Mouse (Mus musculus): ENCODE data around the gene Tm9sf4.
A peak's percentile ranks its signal among the peaks of the same experiment; 100 is the strongest.

Gene Tm9sf4

DNA sequence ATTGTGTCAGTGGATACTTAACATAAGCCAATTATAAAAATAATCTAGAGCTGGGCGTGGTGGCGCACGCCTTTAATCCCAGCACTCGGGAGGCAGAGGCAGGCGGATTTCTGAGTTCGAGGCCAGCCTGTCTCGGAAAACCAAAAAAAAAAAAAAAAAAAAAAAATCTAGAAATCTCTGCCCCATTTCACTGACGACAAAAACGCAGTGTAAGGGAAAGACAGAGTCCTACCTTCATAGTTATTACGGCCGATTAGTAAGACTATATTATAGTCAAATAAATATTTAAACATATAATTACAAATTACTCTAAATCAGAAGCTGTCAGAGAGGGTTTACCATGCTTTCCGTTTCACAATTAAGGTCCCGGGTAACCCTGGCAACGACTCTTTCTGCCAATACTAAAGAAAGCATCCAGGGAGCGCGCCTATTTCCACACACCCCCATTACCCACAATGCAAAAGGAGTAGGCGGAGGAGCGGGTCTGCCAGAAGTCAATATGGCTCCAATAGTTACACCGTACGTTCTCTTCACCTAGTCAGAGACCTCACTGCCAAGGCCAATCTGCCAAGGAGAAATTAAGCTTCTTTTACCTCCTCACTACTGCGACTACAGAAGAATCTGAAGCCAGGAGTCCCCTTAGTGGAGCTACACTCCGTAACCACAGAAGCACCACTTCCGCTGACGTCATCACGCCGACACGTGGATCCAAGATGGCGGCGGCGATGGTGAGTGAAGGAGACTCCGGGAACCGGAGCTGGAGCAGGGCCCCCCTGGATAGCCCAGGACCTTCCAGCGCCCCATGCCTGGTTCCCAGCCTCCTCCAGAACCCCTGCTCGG, at the start of gene Tm9sf4:
Tm9sf4 (plus strand) TSS at position 460 of the 840 bp plus-strand sequence.
- DNase-seq (ENCODE audit: low spot score) = peak; percentile 92

DNA sequence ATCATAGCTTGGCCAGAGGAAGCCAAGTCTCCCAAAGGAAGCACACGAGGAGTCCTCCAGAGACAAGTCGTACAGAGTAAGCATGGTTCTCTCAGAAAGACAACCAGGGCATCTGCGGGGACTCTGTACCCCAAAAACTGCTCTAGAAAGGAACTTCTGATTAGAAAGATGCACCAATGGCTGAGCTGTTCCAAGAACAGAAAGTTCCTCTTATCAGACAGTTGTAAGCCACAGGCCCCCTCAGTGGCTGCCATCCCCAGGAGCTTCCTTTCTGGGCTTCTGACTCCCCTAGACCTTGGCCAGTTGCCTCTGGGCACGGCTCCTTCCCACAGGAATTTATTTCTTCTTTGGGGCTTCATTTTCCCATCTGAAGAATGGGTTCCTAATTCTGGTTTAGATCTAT, 45.4 kb upstream of the Tm9sf4 start:
- DNase-seq (ENCODE audit: low spot score) = no peak

DNA sequence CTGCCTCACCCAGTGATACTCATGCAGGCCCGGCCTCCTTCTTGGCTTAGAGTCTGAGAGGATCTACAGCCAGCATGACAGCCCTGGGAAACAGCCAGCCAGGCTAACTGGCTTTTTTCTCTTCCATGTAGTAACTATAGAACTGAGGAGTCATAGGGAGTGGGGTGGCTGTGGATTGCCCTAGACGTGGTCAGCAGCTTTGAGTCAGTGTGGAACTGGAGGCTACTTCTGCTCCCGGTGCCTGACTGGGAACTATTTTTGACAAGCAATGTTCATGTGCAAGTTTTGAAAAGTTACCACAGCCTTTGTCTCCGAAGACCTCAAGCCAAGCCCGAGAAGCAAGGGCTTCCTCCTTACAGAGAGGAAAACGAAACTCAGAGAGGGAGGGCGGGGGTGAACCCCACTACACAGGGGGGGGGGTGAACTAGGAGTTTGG, 44.0 kb upstream of the Tm9sf4 start:
- DNase-seq (ENCODE audit: low spot score) = no peak

DNA sequence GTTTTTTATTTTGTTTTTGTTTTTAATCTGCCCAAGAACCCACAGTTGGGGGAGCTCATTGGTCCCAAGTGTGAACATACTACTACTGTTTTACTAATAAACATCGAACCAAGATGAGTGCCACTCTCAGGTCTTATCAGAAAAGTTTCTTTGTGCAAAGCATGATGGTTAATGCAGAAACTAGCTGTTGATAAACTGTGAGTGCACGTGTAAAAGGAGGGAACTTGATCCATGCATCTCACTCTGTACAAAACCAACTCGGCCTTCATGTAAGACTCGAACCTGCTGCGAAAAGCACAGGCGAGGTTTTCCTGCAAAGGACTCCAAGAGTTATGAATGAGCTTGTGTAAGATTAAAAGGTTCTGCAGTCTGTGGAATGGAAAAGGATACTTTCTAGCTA, 41.6 kb upstream of the Tm9sf4 start:
- DNase-seq (ENCODE audit: low spot score) = no peak

DNA sequence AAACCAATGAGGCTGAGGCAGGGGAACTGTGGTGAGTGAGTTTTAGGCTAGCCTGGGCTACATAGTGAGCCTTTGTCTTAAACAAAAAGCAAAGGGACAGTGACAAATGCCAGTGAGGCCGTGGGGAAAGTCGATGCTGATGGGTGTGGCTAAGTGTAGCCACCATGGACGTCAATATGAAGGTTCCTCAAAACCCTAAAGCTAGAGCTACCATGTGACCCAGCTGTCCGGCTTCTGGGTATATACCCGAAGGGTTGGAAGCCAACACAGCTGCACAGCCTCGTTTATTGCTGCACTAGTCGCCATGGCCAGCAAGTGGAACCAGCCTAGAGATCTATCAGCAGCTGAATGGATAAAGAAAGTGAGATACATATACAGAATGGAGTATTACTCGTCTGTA, 41.0 kb upstream of the Tm9sf4 start:
- DNase-seq (ENCODE audit: low spot score) = no peak

DNA sequence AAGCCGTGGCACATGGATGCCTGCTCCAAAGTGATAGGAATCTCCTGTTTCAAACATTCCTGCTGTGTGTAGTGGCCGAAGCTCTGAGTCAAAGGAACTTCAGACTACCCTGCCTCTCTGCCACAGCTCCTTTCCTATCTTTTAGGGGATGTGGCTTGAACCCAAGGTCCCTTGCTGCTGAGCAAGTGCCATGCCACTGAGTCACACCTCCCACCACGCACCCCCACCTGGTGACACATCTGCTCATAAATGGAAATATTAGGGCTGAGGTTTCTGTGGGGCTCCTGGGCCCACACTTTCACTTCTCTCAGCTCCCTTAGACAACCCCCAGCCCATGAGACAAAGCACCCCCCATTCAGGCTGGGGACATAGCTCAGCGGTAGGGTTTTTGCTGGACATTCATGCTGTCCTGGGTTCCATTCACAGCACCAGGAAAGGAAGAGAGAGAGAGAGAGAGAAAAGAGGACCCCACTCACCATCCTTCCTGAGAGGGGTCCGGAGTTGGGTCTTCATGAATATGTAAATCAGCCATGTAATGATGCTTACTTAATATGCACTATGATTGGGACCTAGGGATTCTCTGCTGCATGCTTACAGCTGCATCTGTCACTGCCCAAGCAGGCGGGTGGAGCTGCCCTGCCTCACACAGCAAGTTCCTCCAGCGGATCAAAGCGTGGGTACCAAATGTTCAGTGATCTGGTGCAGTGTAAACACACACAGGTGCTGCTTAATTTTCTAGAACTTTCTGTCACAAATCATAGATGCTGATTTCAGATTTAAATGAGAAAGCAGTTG, 39.1 kb upstream of the Tm9sf4 start:
- DNase-seq (ENCODE audit: low spot score) = no peak

DNA sequence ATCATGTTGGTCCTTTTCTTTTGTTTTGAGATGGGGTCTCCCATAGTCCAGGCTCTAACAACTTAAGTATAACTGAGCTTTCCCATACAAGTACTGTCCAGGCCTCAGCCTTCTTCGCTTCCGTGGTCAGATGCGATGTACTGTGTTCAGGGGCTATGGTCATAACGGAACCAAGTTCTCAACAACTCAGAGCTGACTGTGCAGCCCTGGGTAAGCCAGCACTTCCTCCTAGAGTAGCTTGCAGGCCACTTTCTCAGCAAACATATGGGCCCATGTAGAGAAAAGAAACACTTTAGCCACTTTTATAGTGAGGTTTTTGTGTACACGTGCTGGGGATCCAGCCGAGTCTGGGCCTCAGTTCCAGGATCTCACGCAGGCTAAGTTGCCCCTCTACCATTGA, 38.4 kb upstream of the Tm9sf4 start:
- no peak for DNase-seq (ENCODE audit: low spot score)

DNA sequence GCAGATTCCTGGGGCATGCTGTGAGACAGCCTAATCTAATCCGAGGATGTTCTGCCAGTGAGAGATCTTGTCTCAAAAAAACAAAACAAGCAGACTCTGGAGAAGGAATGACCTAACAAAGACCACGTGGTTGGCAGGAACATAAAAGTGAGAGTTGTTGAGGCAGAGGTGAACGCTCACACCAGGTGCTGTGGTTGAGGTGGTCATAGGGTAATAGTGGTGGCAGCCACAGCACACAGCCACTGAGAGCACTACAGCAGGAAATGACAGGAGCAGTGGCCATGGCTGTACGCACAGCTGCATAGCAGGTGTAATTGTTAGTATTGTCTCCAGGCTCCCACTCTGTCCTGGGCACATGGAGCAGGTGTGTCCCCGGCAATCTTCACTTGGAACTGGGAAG, 35.2 kb upstream of the Tm9sf4 start:
- no peak for DNase-seq (ENCODE audit: low spot score)

DNA sequence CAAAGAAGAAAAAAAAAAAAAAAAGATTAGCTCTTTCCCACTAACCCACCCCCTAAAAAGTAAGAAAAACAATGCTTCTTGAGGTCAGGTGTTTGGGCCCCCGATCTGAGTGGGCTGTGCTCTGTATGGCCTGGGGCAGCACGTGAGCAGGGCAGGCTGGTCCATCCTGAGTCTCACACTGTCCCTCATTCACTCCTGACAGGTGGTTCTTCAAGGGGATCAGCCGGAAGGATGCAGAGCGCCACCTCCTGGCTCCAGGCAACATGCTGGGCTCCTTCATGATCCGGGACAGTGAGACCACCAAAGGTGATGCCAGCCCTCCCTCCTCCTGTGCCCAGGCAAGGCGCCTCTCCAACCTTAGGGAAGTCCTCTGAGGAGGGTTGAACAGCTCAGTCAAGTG, 30.1 kb upstream of the Tm9sf4 start:
- no peak for DNase-seq (ENCODE audit: low spot score)

DNA sequence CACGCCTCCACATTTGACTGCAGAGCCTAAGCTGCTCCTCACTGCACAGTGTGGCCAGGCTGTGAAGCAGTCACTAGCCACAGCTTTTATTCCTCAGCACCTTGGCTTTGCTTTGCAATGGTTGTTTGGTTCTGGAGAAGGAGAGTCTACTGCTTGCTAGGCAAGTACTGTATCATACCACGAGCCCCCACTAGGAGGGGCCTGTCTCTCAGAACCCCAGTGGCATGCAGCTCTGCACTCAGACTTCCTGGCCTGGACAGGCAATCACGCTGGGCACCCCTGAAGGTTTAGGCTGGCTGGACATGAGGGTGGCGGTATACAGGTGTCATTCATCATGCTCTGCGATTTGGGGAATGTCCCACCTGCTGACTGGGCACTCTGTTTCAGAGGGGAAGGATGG, 26.9 kb upstream of the Tm9sf4 start:
- no peak for DNase-seq (ENCODE audit: low spot score)

DNA sequence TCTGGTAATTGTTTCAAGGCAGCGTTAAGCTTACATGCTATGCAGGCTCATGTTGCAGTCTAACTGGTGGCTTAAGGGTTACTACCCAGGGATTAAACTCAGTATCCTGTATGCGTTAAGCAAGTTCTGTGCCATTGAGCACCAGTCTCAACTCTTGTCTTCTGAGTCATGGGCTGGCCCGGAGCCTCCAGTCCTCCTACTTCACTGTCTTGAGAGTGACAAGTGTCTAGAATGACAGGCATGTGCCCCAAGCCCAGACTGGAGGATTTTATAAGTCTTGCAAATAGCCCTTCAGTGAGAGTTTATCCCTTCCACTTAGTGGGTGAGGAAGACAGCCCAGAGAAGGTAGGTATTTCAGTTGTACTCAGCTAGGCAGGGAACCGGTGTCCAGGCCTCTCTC, 24.9 kb upstream of the Tm9sf4 start:
- no peak for DNase-seq (ENCODE audit: low spot score)

DNA sequence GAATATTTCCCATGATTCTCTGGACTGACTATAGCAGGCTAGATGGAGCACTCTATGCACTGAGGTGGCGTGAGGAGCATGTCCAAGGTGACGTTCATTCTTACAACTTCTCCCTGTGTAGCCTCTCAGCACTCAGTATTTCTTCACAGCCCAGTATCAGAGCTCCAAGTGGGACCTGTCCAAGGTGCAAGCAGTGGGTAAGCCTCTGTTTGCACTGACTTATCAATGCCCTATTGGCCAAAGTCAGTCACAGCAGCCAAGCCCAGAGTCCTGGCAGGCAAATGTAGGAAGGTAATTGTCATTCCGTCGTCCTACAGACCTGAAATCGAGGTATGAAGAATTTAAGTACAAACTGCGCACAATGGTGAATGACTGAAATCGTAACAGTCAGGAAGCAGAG, 21.9 kb upstream of the Tm9sf4 start:
- DNase-seq (ENCODE audit: low spot score) = no peak

DNA sequence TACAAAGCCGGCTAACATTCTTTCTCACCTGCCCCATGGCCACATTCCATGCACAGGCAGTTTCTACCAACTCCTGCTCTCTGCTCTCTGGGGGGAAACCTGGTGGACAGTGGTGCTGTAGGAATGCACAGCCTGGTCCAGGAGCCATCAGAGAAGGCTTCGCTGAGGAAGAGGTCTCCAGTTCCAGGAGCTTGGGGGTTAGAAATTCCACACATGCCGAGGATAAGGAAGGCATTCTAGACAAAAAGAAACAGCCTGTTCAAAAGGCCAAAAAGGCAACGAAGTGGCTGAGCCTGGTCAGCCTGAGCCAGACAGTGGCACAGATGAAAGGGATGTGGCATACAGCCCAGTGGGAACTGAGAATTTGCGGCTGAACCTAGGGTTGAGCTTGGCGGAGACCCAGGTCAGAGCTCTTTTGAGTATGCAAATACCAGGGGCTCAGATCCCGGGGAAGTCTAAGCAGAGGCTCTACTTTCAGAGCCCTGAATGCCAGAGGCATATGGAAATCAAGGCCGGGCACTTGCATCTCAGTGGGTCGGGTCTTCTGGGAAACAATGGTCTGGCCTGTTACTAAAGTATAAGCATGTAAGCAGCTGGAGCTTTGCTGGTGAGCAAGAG, 21.0 kb upstream of the Tm9sf4 start:
- no peak for DNase-seq (ENCODE audit: low spot score)

DNA sequence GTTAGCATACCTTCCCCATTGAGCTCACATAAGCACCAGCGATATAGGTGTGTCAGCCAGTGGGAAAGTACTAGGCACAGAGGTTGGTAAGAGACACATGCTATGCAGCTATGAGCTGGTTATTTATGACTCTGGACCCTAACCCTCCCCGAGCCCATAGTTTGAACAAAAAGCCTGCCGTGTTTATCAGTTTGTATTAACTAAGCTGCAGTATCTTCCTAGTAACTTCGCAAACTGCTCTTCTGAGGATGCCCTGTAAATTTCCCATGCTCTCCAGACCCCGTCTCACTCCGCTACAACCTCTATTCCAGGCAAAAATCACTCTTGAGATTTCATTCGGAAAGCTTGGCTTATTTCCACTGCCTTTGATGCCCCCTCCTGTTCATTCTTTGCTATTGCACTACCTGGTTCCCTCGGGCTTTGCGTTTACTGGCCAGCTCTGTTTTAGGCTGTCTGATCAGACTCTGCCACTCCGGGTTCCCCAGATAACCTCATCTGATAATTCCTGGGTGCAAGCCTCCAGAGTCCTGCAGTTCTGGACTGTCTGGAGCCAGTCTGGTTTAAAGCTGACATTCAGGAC, 18.4 kb upstream of the Tm9sf4 start:
- DNase-seq (ENCODE audit: low spot score) = peak; percentile 43

DNA sequence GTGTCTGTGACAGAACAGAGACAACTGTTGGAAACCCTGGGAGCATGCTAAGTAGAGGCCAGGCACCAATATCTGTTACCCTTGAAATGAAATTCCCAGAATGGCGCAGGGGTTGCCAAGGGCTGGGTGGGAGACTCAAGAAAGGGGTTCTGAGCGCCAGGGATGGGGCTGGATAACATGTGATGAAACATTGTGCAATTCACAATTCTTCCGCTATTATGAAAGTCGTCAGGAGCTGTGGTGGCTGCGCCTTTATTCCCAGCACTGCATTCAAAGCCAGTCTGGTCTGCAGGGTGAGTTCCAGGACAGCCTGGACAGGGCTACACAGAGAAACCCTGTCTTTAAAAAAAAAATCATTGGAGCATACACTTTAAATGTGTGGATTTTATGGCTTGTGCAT, 15.8 kb upstream of the Tm9sf4 start:
- no peak for DNase-seq (ENCODE audit: low spot score)

DNA sequence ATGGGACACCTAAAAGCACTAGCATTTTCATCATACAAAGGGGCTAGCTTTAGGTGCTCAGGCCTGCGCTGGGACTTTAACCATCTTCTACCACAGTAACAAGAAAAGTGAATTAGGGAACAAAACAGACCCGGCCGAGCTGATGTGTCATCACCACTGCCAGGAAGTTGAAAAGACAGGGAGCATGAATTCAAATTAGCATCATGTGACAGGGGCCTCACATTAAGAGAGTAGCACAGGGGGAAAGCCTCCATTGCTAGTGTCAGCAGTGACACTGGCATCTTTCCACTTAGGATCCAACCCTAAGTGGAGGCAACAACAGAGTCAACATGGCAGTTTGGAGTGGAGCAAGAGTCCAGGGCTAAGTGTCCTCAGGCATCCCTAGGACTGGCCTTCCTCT, 13.9 kb upstream of the Tm9sf4 start:
- DNase-seq (ENCODE audit: low spot score) = no peak

DNA sequence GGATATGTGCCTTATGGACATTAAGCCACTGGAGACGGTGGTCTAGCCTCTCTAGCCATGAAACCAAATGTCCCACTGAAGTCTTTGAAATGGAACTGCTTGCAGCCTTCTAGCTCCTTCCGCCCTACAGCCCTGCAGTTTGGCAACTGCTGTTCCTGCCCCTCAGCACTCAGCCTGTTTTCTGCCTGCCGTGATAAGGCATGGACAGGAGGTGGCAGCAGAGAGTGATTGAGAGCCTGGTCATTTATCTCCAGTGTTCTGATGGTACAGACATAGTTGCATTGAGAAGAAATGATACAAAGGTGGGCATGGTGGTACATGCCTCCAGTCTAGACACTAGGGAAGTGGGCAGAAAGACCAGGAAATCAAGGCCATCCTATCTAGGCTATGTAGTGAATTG, 13.4 kb upstream of the Tm9sf4 start:
- peak; percentile 61 for DNase-seq (ENCODE audit: low spot score)

DNA sequence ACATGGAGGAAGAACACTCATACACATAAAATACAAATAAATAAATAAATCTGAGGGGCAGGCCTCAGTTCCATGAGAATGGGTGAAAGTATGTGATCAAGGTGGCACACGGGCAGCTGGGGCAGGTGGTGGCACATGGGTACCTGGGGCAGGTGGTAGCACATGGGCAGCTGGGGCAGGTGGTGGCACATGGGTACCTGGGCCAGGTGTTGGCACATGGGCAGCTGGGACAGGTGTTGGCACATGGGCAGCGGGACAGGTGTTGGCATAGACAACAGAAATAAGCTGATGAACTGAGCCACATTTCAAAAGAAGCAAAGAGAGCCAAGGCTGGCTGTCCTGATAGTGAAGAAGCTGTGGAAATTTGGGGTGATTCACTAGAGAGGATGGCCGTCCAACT, 11.4 kb upstream of the Tm9sf4 start:
- no peak for DNase-seq (ENCODE audit: low spot score)

DNA sequence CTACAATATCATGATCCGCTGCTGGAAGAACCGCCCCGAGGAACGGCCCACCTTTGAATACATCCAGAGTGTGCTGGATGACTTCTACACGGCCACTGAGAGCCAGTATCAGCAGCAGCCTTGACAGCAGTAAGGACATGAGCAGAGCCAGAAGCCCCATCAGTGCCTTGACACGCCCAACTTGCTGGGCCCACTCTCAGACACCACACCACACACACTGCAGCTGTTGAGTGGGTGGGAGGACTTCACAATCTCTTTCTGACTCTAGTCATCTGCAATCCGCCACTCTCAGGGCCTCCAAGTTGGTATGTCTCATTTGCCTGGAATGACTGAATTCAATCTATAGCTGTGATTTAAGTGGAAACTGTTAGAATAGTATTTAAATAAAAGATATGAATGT, 10.1 kb upstream of the Tm9sf4 start:
- DNase-seq (ENCODE audit: low spot score) = no peak

DNA sequence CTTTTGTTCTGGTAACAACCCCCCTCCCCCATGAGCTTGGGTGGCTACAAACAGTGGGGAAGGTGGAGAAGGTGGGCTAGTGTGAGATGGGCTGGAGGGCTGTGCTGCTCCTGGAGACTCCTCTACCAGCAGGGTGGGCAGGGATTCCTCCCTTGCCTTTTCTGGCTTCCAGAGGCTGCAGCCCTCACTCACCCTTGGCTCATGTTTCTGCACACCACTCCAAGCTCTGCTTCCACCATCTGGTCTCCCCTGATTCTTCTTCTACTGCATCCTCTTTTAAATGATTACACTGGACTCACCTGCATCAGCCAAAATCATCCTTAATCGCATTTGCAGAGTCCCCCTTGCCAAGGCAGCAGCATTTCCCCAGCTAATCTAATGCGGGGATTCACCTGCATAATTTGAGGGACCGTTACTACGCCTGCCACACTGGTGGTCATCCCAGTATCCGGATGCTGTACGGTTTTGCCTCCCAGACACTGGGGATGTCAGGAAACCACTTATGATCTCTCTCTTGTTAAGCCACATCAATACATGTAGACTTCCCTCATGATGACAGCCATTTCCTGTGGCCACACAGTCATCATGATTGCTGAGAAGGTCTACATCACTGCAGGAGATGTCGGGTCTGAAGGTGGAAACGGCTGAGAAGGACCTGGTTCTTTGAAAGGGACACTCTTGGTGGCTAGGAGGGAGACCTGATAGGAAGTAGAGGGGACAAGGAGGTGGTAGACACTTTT, 9.0 kb upstream of the Tm9sf4 start:
- no peak for DNase-seq (ENCODE audit: low spot score)

DNA sequence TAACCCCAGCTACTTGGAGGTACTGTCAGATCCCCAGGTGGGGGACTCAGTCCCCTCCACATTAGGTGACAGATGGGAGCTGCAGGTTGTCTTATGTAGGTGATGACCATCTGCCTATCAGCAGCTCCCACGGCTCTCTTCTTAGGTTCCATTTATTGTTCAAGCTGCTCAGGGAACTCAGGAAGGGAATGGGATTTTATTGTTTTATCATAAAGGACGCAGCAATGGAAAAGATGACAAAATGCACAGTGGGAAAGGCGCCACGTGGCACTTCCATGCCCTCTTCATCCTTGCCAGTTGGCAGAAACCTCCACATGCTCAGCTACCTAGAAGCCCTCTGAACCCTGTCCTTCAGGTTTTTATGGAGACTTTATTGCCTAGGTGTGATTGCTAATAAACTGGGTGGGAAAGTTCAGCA, 8.1 kb upstream of the Tm9sf4 start:
- no peak for DNase-seq (ENCODE audit: low spot score)

DNA sequence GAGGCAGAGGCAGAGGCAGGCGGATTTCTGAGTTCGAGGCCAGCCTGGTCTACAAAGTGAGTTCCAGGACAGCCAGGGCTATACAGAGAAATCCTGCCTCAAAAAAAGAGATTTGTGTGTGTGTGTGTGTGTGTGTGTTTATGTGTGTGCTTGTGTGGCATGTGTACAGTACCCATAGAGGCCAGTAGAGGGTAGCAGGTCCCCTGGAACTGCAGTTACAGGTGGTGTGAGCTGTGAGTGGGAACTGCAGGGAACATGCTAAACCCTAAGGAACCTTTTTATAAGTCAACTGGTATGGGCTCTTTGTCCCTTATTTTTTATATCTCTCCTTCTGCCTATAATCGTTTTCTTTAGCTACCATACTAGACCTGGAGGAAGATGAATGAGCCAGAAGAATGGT, 3.8 kb upstream of the Tm9sf4 start:
- DNase-seq (ENCODE audit: low spot score) = peak; percentile 33
